Mouse (Mus musculus) spleen, adult 2 months (tissue): ENCODE results near the gene Slc10a7.

Experiments used
- CTCF ChIP-seq: fragments of 200-500 bp; IDR thresholded peaks from 2 replicates; pipeline ENCODE4 v1.5.1; 2011; ENCODE audit warnings: mild to moderate bottlenecking, inconsistent platforms; ENCODE audit not compliant: insufficient read depth, insufficient read length, insufficient replicate concordance; ENCODE audit errors: extremely low read depth
- POLR2A ChIP-seq: fragments of 200-500 bp; IDR thresholded peaks from 2 replicates; pipeline ENCODE4 v1.6.1; 2011; ENCODE audit warnings: low read depth, low read length, inconsistent platforms

GRCm38 (mm10) chr8:78647000-78647656 lies 138.0 kb downstream of the Slc10a7 start:
- TF ChIP-seq CTCF = no peak
- TF ChIP-seq POLR2A = no peak
